Mouse (Mus musculus): ENCODE data around the gene Snrnp200.

DNA sequence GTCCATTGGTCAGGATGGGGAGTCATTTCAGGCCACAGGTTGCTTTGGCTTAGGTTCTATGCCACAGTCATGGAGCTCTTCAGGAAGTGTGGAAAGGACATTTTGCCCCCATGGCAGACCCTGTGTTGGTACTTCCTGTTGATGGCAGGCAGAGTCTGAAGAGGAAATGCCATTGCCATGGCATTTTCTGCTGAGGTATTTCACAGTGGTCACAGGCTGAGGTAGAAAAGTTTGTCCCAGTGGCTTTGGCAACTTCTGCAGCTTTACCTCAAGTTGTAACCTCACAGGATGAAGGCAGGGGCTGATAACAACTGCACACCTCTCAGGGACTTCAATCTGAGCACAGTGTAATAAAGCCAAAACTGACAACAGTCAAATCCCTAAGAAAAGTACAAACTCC is 18.6 kb upstream of the Snrnp200 start:
- no peak for TF ChIP-seq POLR2A (IDR thresholded peaks at IDR 0.05; ENCODE audit: control insufficient read depth in 1 of 2, insufficient read depth in 1 of 2, low read depth in 1 of 2, low read length in 2 of 2, poor library complexity in 1 of 2)
- no peak for TF ChIP-seq HCFC1 (IDR thresholded peaks at IDR 0.05; ENCODE audit: low read depth, low read length)
- TF ChIP-seq ZKSCAN1 (IDR thresholded peaks at IDR 0.05; ENCODE audit: low read depth, low read length), result no peak
- TF ChIP-seq POLR2AphosphoS2 (IDR thresholded peaks at IDR 0.05; ENCODE audit: low read length), result no peak
- no peak for TF ChIP-seq SMC3 (IDR thresholded peaks at IDR 0.05; ENCODE audit: low read depth, low read length)
- TF ChIP-seq USF1 (IDR thresholded peaks at IDR 0.05; ENCODE audit: low read depth, low read length), result no peak
- TF ChIP-seq NELFE (IDR thresholded peaks at IDR 0.05; ENCODE audit: low read depth, low read length), result no peak
- TF ChIP-seq MAFK (IDR thresholded peaks at IDR 0.05; ENCODE audit: borderline replicate concordance, low read depth, low read length), result no peak
- TF ChIP-seq SIN3A (IDR thresholded peaks at IDR 0.05; ENCODE audit: low read length), result no peak
- no peak for TF ChIP-seq CTCF (IDR thresholded peaks at IDR 0.05 in 2 of 3, conservative IDR thresholded peaks at IDR 0.05 in 1 of 3; ENCODE audit: control insufficient read depth in 1 of 3, insufficient read depth in 1 of 3, low read depth in 2 of 3, low read length in 3 of 3, poor library complexity in 1 of 3, severe bottlenecking in 1 of 3)
- TF ChIP-seq ZNF384 (IDR thresholded peaks at IDR 0.05; ENCODE audit: low read depth, low read length), result no peak
- no peak for TF ChIP-seq KAT2A (conservative IDR thresholded peaks at IDR 0.05; ENCODE audit: low read depth, low read length)
- TF ChIP-seq ZC3H11A (IDR thresholded peaks at IDR 0.05; ENCODE audit: low read depth, low read length), result no peak
- no peak for TF ChIP-seq ETS1 (IDR thresholded peaks at IDR 0.05; ENCODE audit: low read depth, low read length)

Measured in MEL (cell line).